Mouse (Mus musculus): ENCODE measurements around the gene Crmp1. TPM values are rescaled to one million over a fixed set of nuclear protein-coding genes. Genes with fewer than 3 reads are reported as not detected.

Crmp1 gene
- total and polyA plus RNA-seq, 2 experiments = not detected

GRCm38 (mm10) chr5:37246138-37246910 is 4.6 kb downstream of the Crmp1 start:
- Histone ChIP-seq H3K27me3 (ENCODE audit: control insufficient read depth, insufficient read depth, low read length) (peaks cover 35% of the 10 kb centered on the region), H3K79me2 (ENCODE audit: control insufficient read depth, insufficient read depth, low read length) (no peaks in the 10 kb centered on the region), H3K4me3 (ENCODE audit: insufficient read depth, low read depth, low read length) (peak overlapping the region; percentile 29; the same call in 1 of the 2 replicates), H3K36me3 (ENCODE audit: control insufficient read depth, insufficient read depth, low read length) (no peaks in the 10 kb centered on the region), H3K27ac (replicated peaks; ENCODE audit: insufficient read depth, low read depth, low read length) (no peak overlapping the region), H3K4me1 (ENCODE audit: control insufficient read depth, insufficient read depth, low read length) (no peaks in the 10 kb centered on the region), H3K9ac (ENCODE audit: low read depth, low read length) (no peak overlapping the region)
- 3% methylated on average over 34 of the region's 37 CpGs for WGBS
- TF ChIP-seq CTCF (IDR thresholded peaks at IDR 0.05; ENCODE audit: low read depth, low read length) (no peak), POLR2A (IDR thresholded peaks at IDR 0.05; ENCODE audit: extremely low read depth, insufficient read depth, low read length) (no peak)
- DNase-seq (ENCODE audit: extremely low read depth, low read depth, low spot score) = no peak

- no peak for TF ChIP-seq POLR2A (IDR thresholded peaks at IDR 0.05; ENCODE audit: extremely low read depth, insufficient read depth, low read length)
- no peak for TF ChIP-seq CTCF (IDR thresholded peaks at IDR 0.05; ENCODE audit: low read depth, low read length)
- Histone ChIP-seq H3K27ac (replicated peaks; ENCODE audit: insufficient read depth, low read depth, low read length) (no peak overlapping the region), H3K27me3 (ENCODE audit: control insufficient read depth, insufficient read depth, low read length) (peaks cover 26% of the 10 kb centered on the region), H3K9ac (ENCODE audit: low read depth, low read length) (no peak overlapping the region), H3K4me3 (ENCODE audit: insufficient read depth, low read depth, low read length) (no peak overlapping the region), H3K36me3 (ENCODE audit: control insufficient read depth, insufficient read depth, low read length) (no peaks in the 10 kb centered on the region), H3K79me2 (ENCODE audit: control insufficient read depth, insufficient read depth, low read length) (no peaks in the 10 kb centered on the region), H3K4me1 (ENCODE audit: control insufficient read depth, insufficient read depth, low read length) (no peaks in the 10 kb centered on the region)
- 39% methylated on average over 4 of the region's 4 CpGs for WGBS
- no peak for DNase-seq (ENCODE audit: extremely low read depth, low read depth, low spot score)
These were observed 5.7 kb downstream of the Crmp1 start for GRCm38 (mm10) chr5:37247456-37247855.

GRCm38 (mm10) chr5:37248870-37249269 is 7.1 kb downstream of the Crmp1 start:
- no peak overlapping the region for H3K27ac ChIP-seq (replicated peaks; ENCODE audit: insufficient read depth, low read depth, low read length)
- no peaks in the 10 kb centered on the region for H3K4me1 ChIP-seq (ENCODE audit: control insufficient read depth, insufficient read depth, low read length)
- TF ChIP-seq POLR2A (IDR thresholded peaks at IDR 0.05; ENCODE audit: extremely low read depth, insufficient read depth, low read length) (no peak), CTCF (IDR thresholded peaks at IDR 0.05; ENCODE audit: low read depth, low read length) (no peak)
- no peaks in the 10 kb centered on the region for H3K36me3 ChIP-seq (ENCODE audit: control insufficient read depth, insufficient read depth, low read length)
- no peak overlapping the region for H3K4me3 ChIP-seq (ENCODE audit: insufficient read depth, low read depth, low read length)
- peaks cover 16% of the 10 kb centered on the region for H3K27me3 ChIP-seq (ENCODE audit: control insufficient read depth, insufficient read depth, low read length)
- no peak for DNase-seq (ENCODE audit: extremely low read depth, low read depth, low spot score)
- no peaks in the 10 kb centered on the region for H3K79me2 ChIP-seq (ENCODE audit: control insufficient read depth, insufficient read depth, low read length)
- 69% methylated on average over 3 of the region's 3 CpGs for WGBS
- no peak overlapping the region for H3K9ac ChIP-seq (ENCODE audit: low read depth, low read length)

- no peak for TF ChIP-seq POLR2A (IDR thresholded peaks at IDR 0.05; ENCODE audit: extremely low read depth, insufficient read depth, low read length)
- TF ChIP-seq CTCF (IDR thresholded peaks at IDR 0.05; ENCODE audit: low read depth, low read length) = no peak
- 55% methylated on average over 3 of the region's 3 CpGs for WGBS
- Histone ChIP-seq H3K27me3 (ENCODE audit: control insufficient read depth, insufficient read depth, low read length) (no peaks in the 10 kb centered on the region), H3K4me3 (ENCODE audit: insufficient read depth, low read depth, low read length) (no peak overlapping the region), H3K27ac (replicated peaks; ENCODE audit: insufficient read depth, low read depth, low read length) (no peak overlapping the region), H3K36me3 (ENCODE audit: control insufficient read depth, insufficient read depth, low read length) (no peaks in the 10 kb centered on the region), H3K9ac (ENCODE audit: low read depth, low read length) (no peak overlapping the region), H3K79me2 (ENCODE audit: control insufficient read depth, insufficient read depth, low read length) (no peaks in the 10 kb centered on the region), H3K4me1 (ENCODE audit: control insufficient read depth, insufficient read depth, low read length) (no peaks in the 10 kb centered on the region)
- no peak for DNase-seq (ENCODE audit: extremely low read depth, low read depth, low spot score)
These were observed 9.9 kb downstream of the Crmp1 start for GRCm38 (mm10) chr5:37251596-37251995.

GRCm38 (mm10) chr5:37252101-37252804 is 10.5 kb downstream of the Crmp1 start:
- Histone ChIP-seq H3K36me3 (ENCODE audit: control insufficient read depth, insufficient read depth, low read length) (no peaks in the 10 kb centered on the region), H3K4me3 (ENCODE audit: insufficient read depth, low read depth, low read length) (no peak overlapping the region), H3K9ac (ENCODE audit: low read depth, low read length) (no peak overlapping the region), H3K4me1 (ENCODE audit: control insufficient read depth, insufficient read depth, low read length) (no peaks in the 10 kb centered on the region), H3K79me2 (ENCODE audit: control insufficient read depth, insufficient read depth, low read length) (no peaks in the 10 kb centered on the region), H3K27me3 (ENCODE audit: control insufficient read depth, insufficient read depth, low read length) (no peaks in the 10 kb centered on the region), H3K27ac (replicated peaks; ENCODE audit: insufficient read depth, low read depth, low read length) (no peak overlapping the region)
- TF ChIP-seq POLR2A (IDR thresholded peaks at IDR 0.05; ENCODE audit: extremely low read depth, insufficient read depth, low read length) = no peak
- no peak for TF ChIP-seq CTCF (IDR thresholded peaks at IDR 0.05; ENCODE audit: low read depth, low read length)
- 74% methylated on average over 9 of the region's 9 CpGs for WGBS
- DNase-seq (ENCODE audit: extremely low read depth, low read depth, low spot score) = no peak

GRCm38 (mm10) chr5:37254523-37254922 is 12.8 kb downstream of the Crmp1 start:
- H3K4me1 ChIP-seq (ENCODE audit: control insufficient read depth, insufficient read depth, low read length) = no peaks in the 10 kb centered on the region
- TF ChIP-seq POLR2A (IDR thresholded peaks at IDR 0.05; ENCODE audit: extremely low read depth, insufficient read depth, low read length) = no peak
- no peak for TF ChIP-seq CTCF (IDR thresholded peaks at IDR 0.05; ENCODE audit: low read depth, low read length)
- 83% methylated on average over 4 of the region's 4 CpGs for WGBS
- H3K79me2 ChIP-seq (ENCODE audit: control insufficient read depth, insufficient read depth, low read length) = no peaks in the 10 kb centered on the region
- DNase-seq (ENCODE audit: extremely low read depth, low read depth, low spot score) = no peak
- H3K36me3 ChIP-seq (ENCODE audit: control insufficient read depth, insufficient read depth, low read length) = no peaks in the 10 kb centered on the region
- H3K9ac ChIP-seq (ENCODE audit: low read depth, low read length) = no peak overlapping the region
- H3K27me3 ChIP-seq (ENCODE audit: control insufficient read depth, insufficient read depth, low read length) = no peaks in the 10 kb centered on the region
- H3K4me3 ChIP-seq (ENCODE audit: insufficient read depth, low read depth, low read length) = no peak overlapping the region
- H3K27ac ChIP-seq (replicated peaks; ENCODE audit: insufficient read depth, low read depth, low read length) = no peak overlapping the region
